Mouse (Mus musculus): ENCODE measurements around the gene Plekha1.

The Plekha1 gene

DNA sequence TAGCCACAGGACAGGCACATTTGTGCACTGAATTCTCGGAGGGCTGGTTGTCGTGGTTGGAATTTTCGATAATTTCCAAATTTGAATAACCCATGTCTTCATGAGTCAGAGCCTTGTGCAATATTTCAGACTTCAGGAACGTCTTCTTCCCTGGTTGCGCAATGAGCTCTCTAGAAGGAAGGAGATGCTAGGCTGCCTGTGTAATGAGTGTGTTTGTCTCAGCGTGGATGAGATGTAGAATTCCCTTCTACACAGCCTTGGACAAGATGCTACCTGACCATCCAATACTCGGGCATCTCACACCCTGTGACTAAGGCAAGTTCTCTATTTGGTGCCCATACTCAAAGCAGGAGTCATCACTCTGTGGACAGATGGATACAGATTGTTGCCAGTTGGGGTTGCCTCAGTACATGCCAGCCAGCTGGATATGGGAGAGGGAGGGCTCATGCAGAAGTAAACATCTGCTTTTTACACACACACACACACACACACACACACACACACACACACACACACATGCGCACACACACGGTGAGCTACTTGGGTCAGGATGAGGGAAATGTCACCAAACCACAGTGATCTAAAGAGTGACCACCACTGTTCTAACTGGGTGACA is 77.8 kb downstream of the Plekha1 start:
- in situ Hi-C loops (cut with MboI; ENCODE audit: low pct_unique_long_range_greater_than_20kb in 1 of 2, low sequenced_read_pairs in 2 of 2, unreplicated experiment in 1 of 2), result no loop called here

DNA sequence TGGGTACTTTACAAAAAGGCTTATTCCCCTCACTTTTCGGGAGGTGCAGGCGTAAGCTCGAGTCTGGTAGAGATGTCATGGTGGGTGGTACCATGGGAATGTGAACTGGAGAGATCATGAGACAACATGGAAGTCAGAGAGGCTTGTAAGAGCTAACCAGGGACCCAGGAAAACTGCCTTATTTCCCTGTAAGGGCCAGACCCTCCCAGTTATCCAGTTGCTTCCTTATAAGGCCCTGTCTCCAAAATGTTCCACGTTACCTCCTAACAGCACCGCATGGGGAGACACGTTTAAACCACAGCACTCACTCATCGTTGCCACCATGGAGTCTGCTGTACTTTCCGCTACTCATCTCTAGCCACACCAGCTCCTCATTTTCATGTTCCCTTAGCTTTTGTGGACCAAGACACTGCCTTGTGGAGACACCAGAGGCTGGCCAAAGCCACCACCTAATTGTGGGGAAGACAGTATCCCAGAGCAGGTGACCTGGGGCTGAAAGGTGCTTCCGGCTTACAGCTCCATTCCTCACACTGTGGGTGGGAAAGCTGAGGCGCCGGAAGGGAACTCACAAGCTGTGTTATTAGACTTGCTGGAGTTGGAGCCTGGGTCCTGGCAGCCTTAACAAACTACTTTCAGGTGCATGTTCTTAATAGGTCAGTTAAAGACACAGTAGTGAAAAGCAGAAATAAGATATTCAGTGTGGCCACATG is 79.4 kb downstream of the Plekha1 start:
- in situ Hi-C loops (cut with MboI; ENCODE audit: low pct_unique_long_range_greater_than_20kb in 1 of 2, low sequenced_read_pairs in 2 of 2, unreplicated experiment in 1 of 2), result no loop called here

DNA sequence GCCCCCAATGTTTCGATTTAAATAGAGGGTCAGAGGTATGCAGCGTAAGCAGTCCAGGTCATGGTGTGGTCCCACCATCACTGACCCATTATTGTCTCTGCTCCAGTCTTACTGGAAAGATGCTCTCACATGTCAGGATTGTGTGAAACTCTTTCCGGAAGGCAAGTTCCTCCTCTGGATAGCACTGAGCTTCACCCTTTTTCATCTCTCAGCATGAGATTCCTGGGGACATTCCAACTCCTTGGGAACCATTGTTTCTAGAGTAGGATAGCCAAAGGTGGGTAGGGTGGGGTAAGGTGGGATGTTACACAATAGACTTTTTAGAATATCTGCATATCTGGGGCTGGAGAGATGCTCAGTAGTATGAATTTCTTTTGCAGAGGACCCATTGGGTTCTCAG is 80.2 kb downstream of the Plekha1 start:
- in situ Hi-C loops (cut with MboI; ENCODE audit: low pct_unique_long_range_greater_than_20kb in 1 of 2, low sequenced_read_pairs in 2 of 2, unreplicated experiment in 1 of 2), result no loop called here

- in situ Hi-C loops (cut with MboI; ENCODE audit: low pct_unique_long_range_greater_than_20kb in 1 of 2, low sequenced_read_pairs in 2 of 2, unreplicated experiment in 1 of 2), result no loop called here
These were observed 80.7 kb downstream of the Plekha1 start for GRCm38 (mm10) chr7:130946303-130946702.

GRCm38 (mm10) chr7:130948563-130949208 is 83.1 kb downstream of the Plekha1 start:
- in situ Hi-C loops (cut with MboI; ENCODE audit: low pct_unique_long_range_greater_than_20kb in 1 of 2, low sequenced_read_pairs in 2 of 2, unreplicated experiment in 1 of 2), result no loop called here

GRCm38 (mm10) chr7:130949331-130949751 is 83.8 kb downstream of the Plekha1 start:
- in situ Hi-C loops (cut with MboI; ENCODE audit: low pct_unique_long_range_greater_than_20kb in 1 of 2, low sequenced_read_pairs in 2 of 2, unreplicated experiment in 1 of 2), result no loop called here

- in situ Hi-C loops (cut with MboI; ENCODE audit: low pct_unique_long_range_greater_than_20kb in 1 of 2, low sequenced_read_pairs in 2 of 2, unreplicated experiment in 1 of 2), result no loop called here
These were observed 84.9 kb downstream of the Plekha1 start for GRCm38 (mm10) chr7:130950482-130950881.

DNA sequence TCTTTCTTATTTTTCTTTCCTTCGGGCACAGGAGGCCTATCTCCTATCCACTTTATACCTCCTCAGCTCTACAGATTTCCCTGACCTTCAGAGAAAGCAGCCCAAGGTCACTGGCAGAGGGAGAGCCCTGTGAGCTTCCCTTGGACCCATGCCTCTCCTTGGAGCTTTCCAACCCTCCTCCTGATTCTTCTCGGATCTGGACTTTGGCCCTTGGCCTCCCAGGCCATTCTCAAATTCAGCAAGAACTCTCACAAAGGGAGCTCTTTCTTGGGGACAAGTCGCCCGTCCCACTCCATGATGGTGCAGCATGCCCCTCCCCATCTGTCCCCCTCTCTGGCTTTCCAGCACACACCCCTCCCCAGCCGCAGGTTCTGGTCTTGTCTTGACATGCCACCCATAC is 85.4 kb downstream of the Plekha1 start:
- in situ Hi-C loops (cut with MboI; ENCODE audit: low pct_unique_long_range_greater_than_20kb in 1 of 2, low sequenced_read_pairs in 2 of 2, unreplicated experiment in 1 of 2), result no loop called here

DNA sequence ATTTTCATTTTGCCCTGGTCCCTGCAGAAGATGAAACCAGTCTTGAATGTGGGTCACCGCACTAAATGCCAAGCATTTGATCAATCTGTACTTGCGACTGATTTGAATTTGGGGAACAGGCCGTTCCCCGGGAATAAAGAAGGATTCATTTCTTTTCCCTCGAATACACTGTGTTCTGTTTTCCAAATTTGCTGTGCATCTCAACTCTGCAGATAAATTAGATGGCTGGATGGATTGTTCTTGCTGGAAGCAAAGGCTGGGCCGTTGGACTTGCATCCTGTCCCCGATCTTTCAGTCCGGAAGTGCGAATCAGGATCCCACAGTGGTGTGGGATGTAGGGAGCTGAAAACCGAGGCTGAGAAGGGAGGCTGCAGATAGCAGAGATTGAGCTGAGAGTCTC is 87.8 kb downstream of the Plekha1 start:
- in situ Hi-C loops (cut with MboI; ENCODE audit: low pct_unique_long_range_greater_than_20kb in 1 of 2, low sequenced_read_pairs in 2 of 2, unreplicated experiment in 1 of 2), result no loop called here

- in situ Hi-C loops (cut with MboI; ENCODE audit: low pct_unique_long_range_greater_than_20kb in 1 of 2, low sequenced_read_pairs in 2 of 2, unreplicated experiment in 1 of 2), result no loop called here
These were observed 88.6 kb downstream of the Plekha1 start for GRCm38 (mm10) chr7:130954177-130954601.

DNA sequence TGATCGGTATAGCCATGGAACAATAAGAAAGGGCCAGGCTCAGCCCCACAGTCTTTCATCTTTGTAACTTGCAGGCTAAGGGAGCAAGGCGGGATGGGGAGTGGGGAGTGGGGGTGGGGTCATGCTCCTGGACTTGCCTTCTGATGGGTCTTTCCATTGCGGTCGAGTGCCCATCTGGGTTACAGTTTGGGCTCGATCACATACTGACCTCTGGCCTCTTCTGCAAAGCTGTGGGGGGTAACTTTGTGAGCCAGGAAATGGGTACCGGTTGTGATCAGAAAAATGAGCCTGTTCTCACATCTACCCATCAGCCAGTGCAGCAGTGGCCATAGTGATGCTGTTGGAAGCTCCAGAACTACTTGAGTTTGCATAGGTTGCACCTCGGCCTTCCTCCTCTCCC is 93.0 kb downstream of the Plekha1 start:
- in situ Hi-C loops (cut with MboI; ENCODE audit: low pct_unique_long_range_greater_than_20kb in 1 of 2, low sequenced_read_pairs in 2 of 2, unreplicated experiment in 1 of 2), result no loop called here

DNA sequence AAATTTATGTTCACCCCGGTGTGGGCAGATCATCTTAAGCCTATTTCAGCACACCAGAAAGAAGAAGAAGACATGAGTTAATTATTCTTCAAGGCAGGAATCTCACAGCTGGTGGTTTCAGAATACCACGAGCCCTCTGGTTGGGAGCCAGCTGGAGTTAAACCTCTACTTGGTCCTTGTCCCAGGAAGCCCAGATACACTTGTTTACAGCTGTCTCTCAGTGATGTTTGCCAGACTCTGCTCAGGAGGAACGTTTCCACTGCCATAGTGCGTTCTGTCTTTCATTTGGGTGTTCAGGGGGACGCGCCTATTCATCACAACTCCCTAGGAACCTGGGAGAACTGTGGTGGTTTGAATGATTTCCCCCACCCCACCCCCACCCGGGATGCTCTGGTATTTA is 94.3 kb downstream of the Plekha1 start:
- in situ Hi-C loops (cut with MboI; ENCODE audit: low pct_unique_long_range_greater_than_20kb in 1 of 2, low sequenced_read_pairs in 2 of 2, unreplicated experiment in 1 of 2), result no loop called here

DNA sequence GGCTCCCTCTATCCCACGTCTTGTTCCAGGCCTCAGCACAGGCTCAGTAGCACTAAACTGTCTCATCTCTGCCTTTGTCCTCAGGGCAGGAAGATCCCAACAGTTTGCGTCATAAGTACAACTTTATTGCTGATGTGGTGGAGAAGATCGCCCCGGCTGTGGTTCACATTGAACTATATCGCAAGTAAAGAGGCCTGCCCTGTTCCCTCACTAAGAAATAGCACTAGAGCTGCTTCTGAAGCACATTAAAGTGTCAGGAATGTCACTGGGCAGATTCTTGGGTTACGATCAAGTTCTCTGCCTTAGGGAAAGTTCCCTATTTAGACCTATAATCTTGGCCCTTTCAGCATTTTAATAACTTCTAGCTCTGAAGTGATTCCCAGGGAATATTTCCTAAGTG is 95.9 kb downstream of the Plekha1 start:
- in situ Hi-C loops (cut with MboI; ENCODE audit: low pct_unique_long_range_greater_than_20kb in 1 of 2, low sequenced_read_pairs in 2 of 2, unreplicated experiment in 1 of 2), result no loop called here

Data from mouse embryonic stem cell (cell line).